Mouse (Mus musculus) heart, adult 2 months (tissue): ENCODE measurements at regions not wholly inside any gene's neighbourhood (a gene's known extent, or its start where the extent isn't known, plus 50 kb on each side); places are given as distances from the start of the nearest gene placed in this dataset.

Source experiments
- CTCF ChIP-seq: fragments of 200-600 bp; IDR thresholded peaks from 2 replicates; pipeline ENCODE4 v1.8.1; 2022; ENCODE audit warnings: antibody characterized with exemption, mild to moderate bottlenecking, moderate library complexity
- EP300 ChIP-seq: fragments of 200-500 bp; IDR thresholded peaks from 2 replicates; pipeline ENCODE4 v1.6.1; 2011; ENCODE audit warnings: low read depth, low read length, control low read depth; ENCODE audit not compliant: insufficient read depth
- POLR2A ChIP-seq: fragments of 200-500 bp; IDR thresholded peaks from 2 replicates; pipeline ENCODE4 v1.6.1; 2011; ENCODE audit warnings: mild to moderate bottlenecking, low read depth, low read length, control low read depth; ENCODE audit not compliant: insufficient read depth

GRCm38 (mm10) chr1:138344920-138345319, 71.4 kb downstream of the Atp6v1g3 start:
- TF ChIP-seq POLR2A (no peak), CTCF (no peak), EP300 (no peak)
